Comparison of ENCODE assay signal across 8 mouse cellular contexts in the genomic region with DNA sequence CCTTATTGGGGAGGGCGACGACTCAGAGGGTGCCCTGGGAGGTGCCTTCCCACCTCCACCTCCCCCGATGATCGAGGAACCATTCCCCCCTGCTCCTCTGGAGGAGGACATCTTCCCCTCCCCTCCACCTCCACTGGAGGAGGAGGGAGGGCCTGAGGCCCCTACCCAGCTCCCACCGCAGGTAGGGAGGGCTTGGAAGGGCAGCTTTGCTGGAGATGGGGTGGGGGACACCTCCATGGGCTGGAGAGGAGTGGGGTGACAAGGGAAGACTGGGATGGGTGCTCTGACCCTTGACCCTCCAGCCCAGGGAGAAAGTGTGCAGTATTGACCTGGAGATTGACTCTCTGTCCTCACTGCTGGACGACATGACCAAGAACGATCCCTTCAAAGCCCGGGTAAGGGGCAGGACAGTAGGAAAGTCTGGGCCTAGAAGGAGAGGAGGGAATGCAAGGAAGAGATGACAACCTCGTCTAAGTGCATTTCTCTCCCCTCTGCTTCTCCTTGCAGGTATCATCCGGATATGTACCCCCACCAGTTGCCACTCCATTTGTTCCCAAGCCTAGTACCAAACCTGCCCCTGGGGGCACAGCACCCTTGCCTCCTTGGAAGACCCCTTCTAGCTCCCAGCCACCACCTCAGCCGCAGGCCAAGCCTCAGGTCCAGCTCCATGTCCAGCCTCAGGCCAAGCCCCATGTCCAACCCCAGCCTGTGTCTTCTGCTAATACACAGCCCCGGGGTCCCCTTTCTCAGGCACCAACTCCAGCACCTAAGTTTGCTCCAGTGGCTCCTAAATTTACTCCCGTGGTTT. TPM values are rescaled to one million over a fixed set of nuclear protein-coding genes. Genes with fewer than 3 reads are reported as not detected.
DNase-seq lines count a peak whose midpoint lies in the region; ATAC-seq lines count a peak whose summit lies in the region.

No protein-coding gene starts in this region.

- 42% methylated on average over 13 of the region's 13 CpGs for WGBS in forebrain, embryonic 13.5 days
- WGBS in limb, embryonic 11.5 days = 38% methylated on average over 13 of the region's 13 CpGs
- 37% methylated on average over 13 of the region's 13 CpGs for WGBS in stomach, embryonic 15.5 days

- peak overlapping the region; percentile 78 for H3K9ac ChIP-seq in forebrain, embryonic 13.5 days
- H3K9ac ChIP-seq in limb, embryonic 11.5 days (ENCODE audit: low read length) = peak overlapping the region; percentile 79
- peak overlapping the region; percentile 83 for H3K9ac ChIP-seq in stomach, embryonic 15.5 days

- H3K36me3 ChIP-seq in megakaryocyte, embryonic 14.5 days (replicated peaks; ENCODE audit: low read length) = peaks cover 57% of the 10 kb centered on the region
- peaks cover 31% of the 10 kb centered on the region for H3K36me3 ChIP-seq in forebrain, embryonic 13.5 days (ENCODE audit: poor library complexity, severe bottlenecking)
- H3K36me3 ChIP-seq in limb, embryonic 11.5 days (ENCODE audit: control insufficient read depth, insufficient read depth, low read length) = peaks cover 5% of the 10 kb centered on the region
- H3K36me3 ChIP-seq in stomach, embryonic 15.5 days = peaks cover 11% of the 10 kb centered on the region

- peak overlapping the region; percentile 98 for H3K4me3 ChIP-seq in megakaryocyte, embryonic 14.5 days (replicated peaks)
- H3K4me3 ChIP-seq in forebrain, embryonic 13.5 days = peak overlapping the region; percentile 77
- H3K4me3 ChIP-seq in limb, embryonic 11.5 days (ENCODE audit: low read depth, low read length) = peak overlapping the region; percentile 82
- peak overlapping the region; percentile 84 for H3K4me3 ChIP-seq in stomach, embryonic 15.5 days (replicated peaks)

- no peaks in the 10 kb centered on the region for H3K27me3 ChIP-seq in megakaryocyte, embryonic 14.5 days (replicated peaks)
- H3K27me3 ChIP-seq in forebrain, embryonic 13.5 days = no peaks in the 10 kb centered on the region
- no peaks in the 10 kb centered on the region for H3K27me3 ChIP-seq in limb, embryonic 11.5 days (ENCODE audit: control insufficient read depth, insufficient read depth, low read length)
- H3K27me3 ChIP-seq in stomach, embryonic 15.5 days (replicated peaks) = no peaks in the 10 kb centered on the region

- ATAC-seq in megakaryocyte, adult 5-6 weeks (ENCODE audit: poor library complexity, severe bottlenecking) = no peak
- no peak for ATAC-seq in forebrain, embryonic 13.5 days
- ATAC-seq in limb, embryonic 11.5 days (ENCODE audit: insufficient number of reproducible peaks, low FRiP score, low TSS enrichment, low read depth) = no peak
- no peak for ATAC-seq in stomach, embryonic 15.5 days (ENCODE audit: insufficient read depth, low FRiP score, low read depth)

- H3K4me2 ChIP-seq in forebrain, embryonic 13.5 days = peak overlapping the region; percentile 90
- peak overlapping the region; percentile 82 for H3K4me2 ChIP-seq in limb, embryonic 11.5 days (ENCODE audit: low read depth, severe bottlenecking)
- H3K4me2 ChIP-seq in stomach, embryonic 15.5 days = peak overlapping the region; percentile 75

- peaks cover 70% of the 10 kb centered on the region for H3K4me1 ChIP-seq in megakaryocyte, embryonic 14.5 days
- H3K4me1 ChIP-seq in forebrain, embryonic 13.5 days = peaks cover 46% of the 10 kb centered on the region
- peaks cover 15% of the 10 kb centered on the region for H3K4me1 ChIP-seq in limb, embryonic 11.5 days (ENCODE audit: control insufficient read depth, insufficient read depth, low read length)
- H3K4me1 ChIP-seq in stomach, embryonic 15.5 days = peaks cover 45% of the 10 kb centered on the region

- H3K27ac ChIP-seq in forebrain, embryonic 13.5 days = no peak overlapping the region
- H3K27ac ChIP-seq in limb, embryonic 11.5 days (replicated peaks; ENCODE audit: low read depth, low read length) = no peak overlapping the region
- H3K27ac ChIP-seq in stomach, embryonic 15.5 days = peak overlapping the region; percentile 97; the same call in 1 of the 2 replicates

- DNase-seq in limb, embryonic 11.5 days (ENCODE audit: low spot score) = no peak
- no peak for DNase-seq in layer of hippocampus, adult 9-10 months (ENCODE audit: low spot score)
- no peak for DNase-seq in thymus, adult 18-20 months
- DNase-seq in gastrocnemius, adult 8-10 months (ENCODE audit: low spot score in 2 of 2) = no peak

- no peaks in the 10 kb centered on the region for H3K9me3 ChIP-seq in megakaryocyte, embryonic 14.5 days
- H3K9me3 ChIP-seq in forebrain, embryonic 13.5 days (replicated peaks) = no peaks in the 10 kb centered on the region
- H3K9me3 ChIP-seq in limb, embryonic 11.5 days (ENCODE audit: control insufficient read depth, low read length) = no peaks in the 10 kb centered on the region
- H3K9me3 ChIP-seq in stomach, embryonic 15.5 days = no peaks in the 10 kb centered on the region

RNA-seq across cellular contexts. Expression of gene Zyx, which starts 1.7 kb away (rescaled TPM):
- polyA plus RNA-seq in megakaryocyte, embryonic 14.5 days (2012; ENCODE audit: insufficient read depth, low replicate concordance) = 8,612 and 27,789 TPM in 2 replicates
- total RNA-seq in megakaryocyte, adult 5-6 weeks (2015) = 411 and 420 TPM in 2 replicates
- total RNA-seq in megakaryocyte, adult 5-6 weeks (2017) = 117 and 131 TPM in 2 replicates
- 39.8 and 41.1 TPM in 2 replicates for polyA plus RNA-seq in forebrain, embryonic 13.5 days (2015; fragmentation: Nextera tagmentation; extraction: Ambion mirVana)
- 97.7 and 101 TPM in 2 replicates for polyA plus RNA-seq in limb, embryonic 11.5 days (2014; fragmentation: Nextera tagmentation; extraction: Ambion mirVana)
- 96.9 and 105 TPM in 2 replicates for polyA plus RNA-seq in stomach, embryonic 15.5 days (2015; fragmentation: Nextera tagmentation; extraction: Ambion mirVana)
- total RNA-seq in gastrocnemius, adult 8-10 months (2022) = 10 to 100 TPM; 12.1 to 15.9 (median 13.7) TPM

RNA-seq across cellular contexts. Expression of gene Epha1, which starts 21.9 kb away (rescaled TPM):
- polyA plus RNA-seq in megakaryocyte, embryonic 14.5 days (2012; ENCODE audit: insufficient read depth, low replicate concordance) = not detected in 2 replicates
- total RNA-seq in megakaryocyte, adult 5-6 weeks (2015) = not detected in 2 replicates
- not detected in 2 replicates for total RNA-seq in megakaryocyte, adult 5-6 weeks (2017)
- 0.23 and 0.28 TPM in 2 replicates for polyA plus RNA-seq in forebrain, embryonic 13.5 days (2015; fragmentation: Nextera tagmentation; extraction: Ambion mirVana)
- polyA plus RNA-seq in limb, embryonic 11.5 days (2014; fragmentation: Nextera tagmentation; extraction: Ambion mirVana) = 2.5 and 4.6 TPM in 2 replicates
- polyA plus RNA-seq in stomach, embryonic 15.5 days (2015; fragmentation: Nextera tagmentation; extraction: Ambion mirVana) = 16.3 and 16.9 TPM in 2 replicates
- under 1 TPM in 2 of 4 experiments, not detected in 2; 0.07 to 0.10 TPM for total RNA-seq in gastrocnemius, adult 8-10 months (2022)

RNA-seq across cellular contexts. Expression of gene Fam131b, which starts 26.7 kb away (rescaled TPM):
- 0.41 TPM in 1 of 2 replicates, not detected in the other for polyA plus RNA-seq in megakaryocyte, embryonic 14.5 days (2012; ENCODE audit: insufficient read depth, low replicate concordance)
- not detected in 2 replicates for total RNA-seq in megakaryocyte, adult 5-6 weeks (2015)
- total RNA-seq in megakaryocyte, adult 5-6 weeks (2017) = not detected in 2 replicates
- polyA plus RNA-seq in forebrain, embryonic 13.5 days (2015; fragmentation: Nextera tagmentation; extraction: Ambion mirVana) = 4.0 and 4.4 TPM in 2 replicates
- 0.85 and 0.89 TPM in 2 replicates for polyA plus RNA-seq in limb, embryonic 11.5 days (2014; fragmentation: Nextera tagmentation; extraction: Ambion mirVana)
- 0.22 and 0.23 TPM in 2 replicates for polyA plus RNA-seq in stomach, embryonic 15.5 days (2015; fragmentation: Nextera tagmentation; extraction: Ambion mirVana)
- under 1 TPM; 0.08 to 0.41 (median 0.21) TPM for total RNA-seq in gastrocnemius, adult 8-10 months (2022)

RNA-seq across cellular contexts. Expression of gene Tas2r143, which starts 48.9 kb away (rescaled TPM):
- not detected in 2 replicates for polyA plus RNA-seq in megakaryocyte, embryonic 14.5 days (2012; ENCODE audit: insufficient read depth, low replicate concordance)
- 0.39 and 1.6 TPM in 2 replicates for total RNA-seq in megakaryocyte, adult 5-6 weeks (2015)
- total RNA-seq in megakaryocyte, adult 5-6 weeks (2017) = 1.5 TPM in 1 of 2 replicates, not detected in the other
- polyA plus RNA-seq in forebrain, embryonic 13.5 days (2015; fragmentation: Nextera tagmentation; extraction: Ambion mirVana) = not detected in 2 replicates
- polyA plus RNA-seq in limb, embryonic 11.5 days (2014; fragmentation: Nextera tagmentation; extraction: Ambion mirVana) = not detected in 2 replicates
- polyA plus RNA-seq in stomach, embryonic 15.5 days (2015; fragmentation: Nextera tagmentation; extraction: Ambion mirVana) = not detected in 2 replicates
- not detected for total RNA-seq in gastrocnemius, adult 8-10 months (2022)

RNA-seq across cellular contexts. Expression of gene Tas2r135, which starts 54.1 kb away (rescaled TPM):
- not detected in 2 replicates for polyA plus RNA-seq in megakaryocyte, embryonic 14.5 days (2012; ENCODE audit: insufficient read depth, low replicate concordance)
- total RNA-seq in megakaryocyte, adult 5-6 weeks (2015) = 0.25 and 0.59 TPM in 2 replicates
- total RNA-seq in megakaryocyte, adult 5-6 weeks (2017) = not detected in 2 replicates
- polyA plus RNA-seq in forebrain, embryonic 13.5 days (2015; fragmentation: Nextera tagmentation; extraction: Ambion mirVana) = not detected in 2 replicates
- polyA plus RNA-seq in limb, embryonic 11.5 days (2014; fragmentation: Nextera tagmentation; extraction: Ambion mirVana) = not detected in 2 replicates
- not detected in 2 replicates for polyA plus RNA-seq in stomach, embryonic 15.5 days (2015; fragmentation: Nextera tagmentation; extraction: Ambion mirVana)
- not detected for total RNA-seq in gastrocnemius, adult 8-10 months (2022)

Comparison
In these comparisons a context has a peak if more than half of its experiments do, and no peak if none do; other contexts are left out.
1. RNA of gene Zyx, which starts 1.7 kb away (polyA plus RNA-seq): 8,612 to 27,789 TPM in megakaryocyte, embryonic 14.5 days; 97.7 to 101 TPM in limb, embryonic 11.5 days, 96.9 to 105 TPM in stomach, embryonic 15.5 days and 39.8 to 41.1 TPM in forebrain, embryonic 13.5 days; every median in the first group is over 10 times any median in the second.
2. Peak in every context shown above with its lines, with median percentiles within 50 percentile points of each other: H3K4me3 ChIP-seq, H3K4me2 ChIP-seq and H3K9ac ChIP-seq.